Mouse (Mus musculus): ENCODE results near the gene Pfkl.
A peak's percentile ranks its signal among the peaks of the same experiment; 100 is the strongest.
"Not testable (repeated sequence)": the region's sequence is repeated elsewhere in the genome, so short reads cannot be mapped to it uniquely, and the experiment has no call there.

Pfkl gene

GRCm38 (mm10) chr10:78012661-78013495 lies 3.0 kb upstream of the Pfkl start:
- DNase-seq (ENCODE audit: low read depth in 2 of 2, low spot score in 2 of 2): no peak

DNA sequence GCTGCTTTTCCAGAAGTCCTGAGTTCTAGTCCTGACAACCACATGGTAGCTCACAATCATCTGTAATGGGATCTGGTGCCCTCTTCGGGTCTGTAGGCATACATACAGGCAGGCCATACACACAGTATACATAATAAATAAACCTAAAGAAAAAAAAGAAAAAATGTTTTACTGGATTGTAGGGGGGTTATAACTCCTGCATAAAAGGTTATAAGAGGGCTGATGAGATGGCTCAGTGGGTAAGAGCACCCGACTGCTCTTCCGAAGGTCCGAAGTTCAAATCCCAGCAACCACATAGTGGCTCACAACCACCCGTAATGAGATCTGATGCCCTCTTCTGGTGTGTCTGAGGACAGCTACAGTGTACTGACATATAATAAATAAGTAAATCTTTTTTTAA lies 1.2 kb upstream of the Pfkl start:
- DNase-seq (ENCODE audit: low read depth in 2 of 2, low spot score in 2 of 2): not testable (repeated sequence)

- no peak for DNase-seq (ENCODE audit: low read depth in 2 of 2, low spot score in 2 of 2)
Observed at GRCm38 (mm10) chr10:78010335-78010734, 452 bp upstream of the Pfkl start.

DNA sequence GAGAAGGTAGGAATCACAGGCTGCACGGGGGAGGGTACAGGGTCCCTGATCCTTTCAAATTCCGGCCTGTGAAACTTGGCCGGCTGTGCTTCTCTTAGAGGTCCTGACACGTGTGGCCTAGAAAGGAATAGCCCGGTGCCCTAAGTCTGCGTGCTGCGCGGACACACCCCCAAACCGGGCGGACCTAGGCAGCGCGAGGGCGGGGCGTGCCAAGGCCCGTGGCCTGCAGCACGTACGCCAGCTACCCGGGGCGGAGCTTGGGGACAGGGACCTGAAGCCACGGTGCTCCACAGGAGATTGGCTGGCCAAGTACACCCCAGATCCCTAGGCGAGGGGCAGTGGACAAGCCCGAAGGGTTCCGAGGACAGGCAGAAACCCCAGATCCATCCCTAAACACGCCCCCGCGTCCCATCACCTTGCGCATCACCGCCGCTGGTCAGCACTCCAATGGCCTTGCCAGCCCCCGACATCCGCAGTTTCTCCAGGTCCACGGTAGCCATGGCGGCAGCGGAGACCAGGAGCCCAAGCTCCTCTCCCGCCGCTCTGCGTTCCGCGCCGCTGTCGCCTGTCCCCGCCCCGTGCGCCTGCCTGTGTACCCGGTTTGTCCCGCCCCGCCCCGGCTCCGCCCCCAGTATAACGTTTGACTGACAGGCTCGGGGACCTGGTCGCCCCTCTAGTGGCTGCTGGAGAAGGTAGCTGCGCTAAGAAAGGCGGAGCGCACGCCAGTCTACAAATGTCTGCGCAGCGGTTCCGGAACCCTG lies 519 bp downstream of the Pfkl start:
- peak; percentile 93 to 97 for DNase-seq (ENCODE audit: low read depth in 2 of 2, low spot score in 2 of 2)

DNA sequence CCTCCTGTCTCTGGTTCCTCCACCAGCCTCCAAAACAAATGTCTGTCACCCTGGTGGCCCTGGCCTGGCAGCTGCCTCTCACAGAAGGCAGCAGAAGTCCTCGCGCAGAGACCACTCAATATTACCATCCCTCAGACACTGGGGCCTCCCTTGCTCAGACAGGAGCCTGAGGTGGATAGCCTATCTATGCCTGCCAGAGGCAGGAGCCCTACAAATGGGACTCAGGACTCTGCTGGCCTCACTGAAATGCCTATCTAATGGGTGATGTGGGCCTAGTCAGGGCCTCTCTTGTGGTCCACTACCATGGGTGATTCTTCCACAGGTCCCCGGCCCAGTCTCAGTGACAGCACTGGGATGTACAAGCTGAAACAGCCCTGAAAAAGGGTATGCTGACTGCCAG lies 1.7 kb downstream of the Pfkl start:
- no peak for DNase-seq (ENCODE audit: low read depth in 2 of 2, low spot score in 2 of 2)

DNA sequence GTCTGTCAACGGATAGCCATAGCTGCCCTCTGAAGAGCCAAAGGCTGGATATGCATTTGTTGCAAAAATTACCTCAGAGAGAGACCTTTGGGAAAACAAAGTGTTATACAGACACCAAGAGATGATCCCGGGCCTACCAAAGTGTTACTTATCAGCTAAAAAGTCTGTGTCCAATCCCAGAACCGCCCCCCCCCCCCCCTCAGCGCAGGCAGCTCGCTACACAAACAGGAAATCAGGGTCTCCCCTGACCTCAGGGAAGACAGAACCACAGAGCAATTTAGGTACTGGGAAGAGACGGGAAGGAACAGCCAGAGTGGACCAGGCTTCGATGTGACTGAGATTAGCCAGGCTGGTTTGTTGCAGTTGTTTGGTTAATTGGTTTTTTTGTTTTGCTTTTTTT lies 2.7 kb downstream of the Pfkl start:
- no peak for DNase-seq (ENCODE audit: low read depth in 2 of 2, low spot score in 2 of 2)

DNA sequence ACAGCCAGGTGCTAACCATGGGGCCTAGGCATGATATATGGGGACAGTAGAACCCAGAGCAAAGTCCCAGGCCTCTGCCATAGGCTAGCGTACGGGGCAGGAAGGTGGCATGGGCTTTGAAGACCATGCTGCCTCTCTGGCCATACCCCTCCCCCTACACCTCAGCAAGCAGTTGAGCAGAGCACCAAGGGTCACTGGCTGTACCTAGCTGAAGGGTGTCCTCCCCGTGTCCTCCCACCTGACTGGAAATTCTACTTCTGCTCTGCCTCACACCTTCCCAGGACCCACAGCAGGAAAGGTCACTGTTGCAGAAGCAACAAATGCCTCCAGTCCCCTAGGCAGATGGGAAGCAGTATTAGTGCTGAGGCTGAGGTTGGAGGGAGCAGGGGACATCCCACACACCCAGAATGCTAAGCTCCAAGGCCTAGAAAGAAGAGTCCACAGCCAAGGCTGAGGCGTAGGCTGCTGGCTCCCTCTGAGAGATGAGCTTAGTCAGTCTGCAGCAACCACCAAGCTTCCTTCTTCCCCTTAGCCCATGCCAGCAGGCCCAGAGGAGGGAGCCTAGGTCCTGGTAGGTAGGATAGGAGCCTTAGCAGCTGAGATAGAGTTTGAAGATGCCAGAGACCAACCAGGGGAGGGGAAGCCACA lies 4.0 kb downstream of the Pfkl start:
- DNase-seq (ENCODE audit: low read depth in 2 of 2, low spot score in 2 of 2): no peak

GRCm38 (mm10) chr10:78004479-78005100 lies 5.3 kb downstream of the Pfkl start:
- DNase-seq (ENCODE audit: low read depth in 2 of 2, low spot score in 2 of 2): no peak

GRCm38 (mm10) chr10:78002316-78002715 lies 7.6 kb downstream of the Pfkl start:
- DNase-seq (ENCODE audit: low read depth in 2 of 2, low spot score in 2 of 2): no peak

- DNase-seq (ENCODE audit: low read depth in 2 of 2, low spot score in 2 of 2): no peak
Observed at GRCm38 (mm10) chr10:78001796-78002195, 8.1 kb downstream of the Pfkl start.

GRCm38 (mm10) chr10:78000200-78000599 lies 9.7 kb downstream of the Pfkl start:
- no peak for DNase-seq (ENCODE audit: low read depth in 2 of 2, low spot score in 2 of 2)

GRCm38 (mm10) chr10:77995639-77996038 lies 14.2 kb downstream of the Pfkl start:
- no peak for DNase-seq (ENCODE audit: low read depth in 2 of 2, low spot score in 2 of 2)

DNA sequence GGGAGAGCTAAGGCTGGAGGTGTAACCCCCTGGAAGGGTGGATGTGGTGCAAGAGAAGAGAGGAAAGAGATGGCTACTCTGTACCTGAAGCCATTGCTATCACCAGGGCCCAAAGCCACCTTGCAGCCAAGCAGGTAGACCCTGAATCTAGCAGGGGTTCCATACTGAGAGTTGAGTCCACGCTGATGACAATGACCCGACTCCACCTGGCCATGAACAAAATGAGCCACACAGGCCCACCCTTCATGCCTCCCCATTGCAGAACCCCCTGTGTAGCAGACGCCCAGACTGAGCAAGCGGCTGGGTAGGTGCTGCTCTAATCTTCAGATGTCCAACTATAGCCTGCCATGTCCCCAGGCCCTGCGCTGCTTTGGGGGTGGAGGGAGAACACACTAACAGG lies 24.1 kb downstream of the Pfkl start:
- no peak for DNase-seq (ENCODE audit: low read depth in 2 of 2, low spot score in 2 of 2)

GRCm38 (mm10) chr10:77984660-77985059 lies 25.2 kb downstream of the Pfkl start:
- peak; percentile 61 to 72 for DNase-seq (ENCODE audit: low read depth in 2 of 2, low spot score in 2 of 2)

- DNase-seq (ENCODE audit: low read depth in 2 of 2, low spot score in 2 of 2): peak; percentile 97 to 99
Observed at GRCm38 (mm10) chr10:77978351-77979350, 31.2 kb downstream of the Pfkl start, which contains the start of gene 1810043G02Rik. 1810043G02Rik (plus strand) TSS chr10:77978524.

DNA sequence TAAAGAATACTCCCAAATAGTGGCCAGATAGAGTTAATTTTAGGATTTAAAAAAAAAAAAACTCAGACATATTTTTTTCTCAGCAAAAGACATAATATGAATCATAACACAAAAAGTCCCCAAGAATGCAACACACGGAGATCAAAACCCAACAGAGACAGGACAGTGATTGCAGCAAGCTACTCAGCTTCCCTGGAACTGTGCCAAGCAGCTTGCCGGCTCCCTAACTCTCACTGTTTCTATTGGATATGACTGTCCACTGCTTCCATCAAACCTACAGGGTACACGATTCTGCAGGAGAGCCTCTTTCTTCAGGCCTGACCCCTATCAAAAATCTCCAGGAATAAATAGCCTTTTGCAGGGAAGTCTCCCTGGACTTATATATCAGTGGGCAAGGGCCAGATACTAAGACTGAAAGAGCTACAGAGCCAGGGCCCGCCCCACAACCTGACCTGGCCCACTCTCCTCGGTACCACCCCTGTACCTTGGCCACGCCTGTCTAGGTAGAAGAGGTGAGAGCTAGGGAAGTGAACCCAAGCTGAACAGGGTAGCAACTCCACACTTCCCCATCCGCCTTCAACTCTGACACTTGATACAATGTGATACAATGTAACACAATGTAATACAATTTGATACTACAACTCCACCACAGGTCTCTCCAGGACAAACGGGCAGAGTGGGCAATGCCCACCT lies 33.3 kb downstream of the Pfkl start:
- DNase-seq (ENCODE audit: low read depth in 2 of 2, low spot score in 2 of 2): no peak

GRCm38 (mm10) chr10:77975653-77976052 lies 34.2 kb downstream of the Pfkl start:
- DNase-seq (ENCODE audit: low read depth in 2 of 2, low spot score in 2 of 2): no peak

GRCm38 (mm10) chr10:77974811-77975210 lies 35.1 kb downstream of the Pfkl start:
- no peak for DNase-seq (ENCODE audit: low read depth in 2 of 2, low spot score in 2 of 2)

- no peak for DNase-seq (ENCODE audit: low read depth in 2 of 2, low spot score in 2 of 2)
Observed at GRCm38 (mm10) chr10:77974323-77974722, 35.6 kb downstream of the Pfkl start.

Data from CD8-positive naive resting alpha-beta T cell, adult 2 months (primary cell).